Mouse (Mus musculus) brain, adult 10 weeks (tissue): ENCODE results near the gene Zbtb48. TPM values are rescaled to one million over a fixed set of nuclear protein-coding genes. Genes with fewer than 3 reads are reported as not detected.

Experiments used
- polyA plus RNA-seq: library from polyadenylated mRNA; stranded (reverse); fragments of 350-450 nt; fragmentation: Illumina TruSeq; extraction: RNeasy Lipid Tissue Mini Kit (QIAGEN cat#74804); gene quantifications from one replicate; pipeline ENCODE4 v1.2.3, GENCODE M21; 2015; ENCODE audit warnings: low read depth, low replicate concordance

Zbtb48 gene
- 11.9 TPM for polyA plus RNA-seq

GRCm38 (mm10) chr4:152027524-152027923 lies at the start of gene Zbtb48:
Zbtb48 (minus strand) TSS chr4:152027671.

GRCm38 (mm10) chr4:152072121-152072601 lies 44.7 kb upstream of the Zbtb48 start, which contains the start of gene Plekhg5:
Plekhg5 (plus strand) TSS chr4:152072498.

GRCm38 (mm10) chr4:152038985-152039830 lies 11.7 kb upstream of the Zbtb48 start, which contains the start of gene Nol9:
Nol9 (plus strand) TSS chr4:152039321.

GRCm38 (mm10) chr4:152038225-152038984 lies 10.9 kb upstream of the Zbtb48 start, which contains the start of gene Tas1r1:
Tas1r1 (minus strand) TSS chr4:152038568.

GRCm38 (mm10) chr4:152008622-152009075 lies 18.8 kb downstream of the Zbtb48 start, which contains the start of gene Klhl21:
Klhl21 (plus strand) TSS chr4:152008803.

GRCm38 (mm10) chr4:151996173-151996950 lies 31.1 kb downstream of the Zbtb48 start, which contains the start of gene Phf13:
Phf13 (minus strand) TSS chr4:151996258.

GRCm38 (mm10) chr4:151988342-151989109 lies 38.9 kb downstream of the Zbtb48 start, which contains the start of gene Thap3:
Thap3 (minus strand) TSS chr4:151988997.

Other genes starting within 250 kb of the Zbtb48 start
- 179 TPM for gene Camta1, start 165.8 kb downstream of the Zbtb48 start, polyA plus RNA-seq
- 47.0 TPM for gene Dnajc11, start 94.0 kb downstream of the Zbtb48 start, polyA plus RNA-seq
- gene Thap3, start 38.7 kb downstream of the Zbtb48 start, polyA plus RNA-seq = 15.9 TPM
- 11.1 TPM for gene Phf13, start 31.4 kb downstream of the Zbtb48 start, polyA plus RNA-seq
- 8.6 TPM for gene Klhl21, start 18.9 kb downstream of the Zbtb48 start, polyA plus RNA-seq
- gene Tas1r1, start 10.9 kb upstream of the Zbtb48 start, polyA plus RNA-seq = not detected
- gene Nol9, start 11.7 kb upstream of the Zbtb48 start, polyA plus RNA-seq = 14.3 TPM
- 41.3 TPM for gene Plekhg5, start 44.8 kb upstream of the Zbtb48 start, polyA plus RNA-seq
- gene Tnfrsf25, start 88.3 kb upstream of the Zbtb48 start, polyA plus RNA-seq = 8.8 TPM
- gene Espn, start 124.7 kb upstream of the Zbtb48 start, polyA plus RNA-seq = 1.9 TPM
- gene Hes2, start 131.2 kb upstream of the Zbtb48 start, polyA plus RNA-seq = not detected
- 442 TPM for gene Acot7, start 150.5 kb upstream of the Zbtb48 start, polyA plus RNA-seq
- 15.5 TPM for gene Gpr153, start 246.6 kb upstream of the Zbtb48 start, polyA plus RNA-seq